Mouse (Mus musculus): ENCODE results near the gene C1s1.
A peak's percentile ranks its signal among the peaks of the same experiment; 100 is the strongest.
"Not testable (repeated sequence)": the region's sequence is repeated elsewhere in the genome, so short reads cannot be mapped to it uniquely, and the experiment has no call there.

DNA sequence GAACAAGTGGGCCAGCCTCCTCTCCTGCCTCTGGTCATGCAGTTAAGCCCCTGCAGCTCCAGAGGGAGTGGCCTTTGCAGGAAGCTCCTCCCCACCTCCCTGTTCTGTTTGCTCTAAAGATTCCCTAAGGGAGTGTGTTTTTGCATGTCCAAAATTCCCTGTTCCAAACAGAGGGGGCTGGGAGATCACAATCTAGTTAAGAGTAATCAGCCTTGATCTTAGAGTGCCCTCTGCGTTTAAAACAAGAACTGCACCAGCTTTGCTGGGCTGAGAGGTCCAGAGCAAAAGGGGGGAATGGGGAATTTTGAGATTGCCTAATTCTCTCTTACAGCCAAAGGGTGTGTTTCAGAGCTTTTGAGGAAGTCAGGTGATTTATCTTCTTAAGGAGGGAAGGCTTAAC lies at the start of gene C1s1:
- peak; percentile 74 for TF ChIP-seq CTCF (IDR thresholded peaks at IDR 0.05; ENCODE audit: low read depth)
- not testable (repeated sequence) for TF ChIP-seq EP300 (optimal IDR thresholded peaks at IDR 0.05)
